Mouse (Mus musculus): ENCODE data around the gene Tmtc2. TPM values are rescaled to one million over a fixed set of nuclear protein-coding genes. Genes with fewer than 3 reads are reported as not detected.

The Tmtc2 gene
- polyA plus RNA-seq, 1 experiment from 2014 or later = 7.8 TPM

DNA sequence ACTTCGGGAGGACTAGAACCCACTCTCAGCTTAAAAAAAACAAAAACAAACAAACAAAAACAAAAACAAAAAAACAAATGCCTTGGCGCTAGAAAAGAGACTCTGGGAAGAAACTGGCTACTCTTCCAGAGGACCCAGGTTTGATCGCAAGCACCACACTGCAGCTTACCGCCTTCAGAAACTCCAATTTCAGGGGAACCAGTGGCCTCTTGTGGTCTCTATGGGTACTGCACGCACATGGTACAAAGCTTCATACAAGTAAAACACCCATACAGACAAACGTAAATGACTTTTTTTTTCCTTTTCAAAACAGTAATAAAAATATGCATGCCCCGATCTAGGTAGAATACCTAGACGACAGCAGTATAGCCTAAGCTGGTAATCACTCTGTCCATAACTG, 201.0 kb downstream of the Tmtc2 start:
- Histone ChIP-seq H3K9ac (ENCODE audit: low read length) (no peak overlapping the region), H3K4me2 (ENCODE audit: low read depth, severe bottlenecking) (no peak overlapping the region), H3K4me1 (ENCODE audit: control insufficient read depth, insufficient read depth, low read length) (no peaks in the 10 kb centered on the region), H3K27me3 (ENCODE audit: control insufficient read depth, insufficient read depth, low read length) (no peaks in the 10 kb centered on the region), H3K27ac (replicated peaks; ENCODE audit: low read depth, low read length) (no peak overlapping the region), H3K36me3 (ENCODE audit: control insufficient read depth, insufficient read depth, low read length) (no peaks in the 10 kb centered on the region), H3K9me3 (ENCODE audit: control insufficient read depth, low read length) (peaks cover 3% of the 10 kb centered on the region; the same call in 1 of the 2 replicates), H3K4me3 (ENCODE audit: low read depth, low read length) (no peak overlapping the region)
- ATAC-seq (ENCODE audit: insufficient number of reproducible peaks, low FRiP score, low TSS enrichment, low read depth) (no peak), DNase-seq (ENCODE audit: low spot score) (no peak)
- WGBS = 93% methylated on average over 8 of the region's 8 CpGs

DNA sequence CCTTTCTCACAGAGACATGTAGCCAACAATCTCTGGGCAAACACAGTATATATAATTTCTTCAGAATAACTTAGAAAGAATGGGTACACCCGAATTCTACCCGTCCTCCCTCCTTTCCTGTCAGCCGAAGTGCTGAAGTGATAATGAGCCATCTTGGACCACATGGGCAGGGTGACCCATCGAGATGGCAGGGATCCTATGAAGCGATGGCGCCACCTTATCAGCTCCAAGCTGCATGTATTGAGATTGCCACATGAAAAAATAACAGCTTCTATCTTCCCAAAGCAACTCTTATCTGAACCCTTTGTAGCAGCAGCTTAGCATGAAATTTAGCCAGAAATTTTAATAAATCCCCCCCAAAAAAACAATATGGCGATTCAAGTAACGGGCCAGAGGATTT, 206.0 kb downstream of the Tmtc2 start:
- Histone ChIP-seq H3K27ac (replicated peaks; ENCODE audit: low read depth, low read length) (no peak overlapping the region), H3K4me3 (ENCODE audit: low read depth, low read length) (no peak overlapping the region), H3K4me1 (ENCODE audit: control insufficient read depth, insufficient read depth, low read length) (no peaks in the 10 kb centered on the region), H3K4me2 (ENCODE audit: low read depth, severe bottlenecking) (no peak overlapping the region), H3K36me3 (ENCODE audit: control insufficient read depth, insufficient read depth, low read length) (no peaks in the 10 kb centered on the region), H3K9me3 (ENCODE audit: control insufficient read depth, low read length) (peaks cover 1% of the 10 kb centered on the region; the same call in 1 of the 2 replicates), H3K9ac (ENCODE audit: low read length) (no peak overlapping the region), H3K27me3 (ENCODE audit: control insufficient read depth, insufficient read depth, low read length) (no peaks in the 10 kb centered on the region)
- no peak for DNase-seq (ENCODE audit: low spot score)
- WGBS = 94% methylated on average over 8 of the region's 8 CpGs
- no peak for ATAC-seq (ENCODE audit: insufficient number of reproducible peaks, low FRiP score, low TSS enrichment, low read depth)

DNA sequence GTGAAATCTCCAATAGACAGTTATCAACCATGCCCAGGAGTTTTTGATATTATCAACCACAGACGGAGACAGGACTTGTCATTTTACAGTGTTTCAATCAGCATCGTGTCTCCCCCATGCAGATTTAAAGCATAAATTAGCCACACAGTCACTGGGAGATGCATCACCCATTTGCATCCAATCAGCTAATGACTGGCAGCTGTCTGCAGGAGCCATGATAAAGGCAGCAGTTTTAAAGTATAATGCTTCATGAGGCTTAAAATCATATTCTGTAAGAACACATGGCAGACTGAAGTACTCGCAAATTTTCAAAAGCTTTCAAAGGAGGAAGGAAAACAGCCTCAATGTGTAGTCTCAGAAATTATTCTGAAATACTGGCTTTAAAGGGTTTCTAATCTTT, 209.8 kb downstream of the Tmtc2 start:
- no peaks in the 10 kb centered on the region for H3K9me3 ChIP-seq (ENCODE audit: control insufficient read depth, low read length)
- H3K4me1 ChIP-seq (ENCODE audit: control insufficient read depth, insufficient read depth, low read length) = no peaks in the 10 kb centered on the region
- DNase-seq (ENCODE audit: low spot score) (no peak), ATAC-seq (ENCODE audit: insufficient number of reproducible peaks, low FRiP score, low TSS enrichment, low read depth) (no peak)
- no peaks in the 10 kb centered on the region for H3K27me3 ChIP-seq (ENCODE audit: control insufficient read depth, insufficient read depth, low read length)
- no peak overlapping the region for H3K4me3 ChIP-seq (ENCODE audit: low read depth, low read length)
- H3K27ac ChIP-seq (replicated peaks; ENCODE audit: low read depth, low read length) = no peak overlapping the region
- H3K36me3 ChIP-seq (ENCODE audit: control insufficient read depth, insufficient read depth, low read length) = no peaks in the 10 kb centered on the region
- H3K4me2 ChIP-seq (ENCODE audit: low read depth, severe bottlenecking) = no peak overlapping the region
- H3K9ac ChIP-seq (ENCODE audit: low read length) = no peak overlapping the region
- 82% methylated on average over 3 of the region's 3 CpGs for WGBS

DNA sequence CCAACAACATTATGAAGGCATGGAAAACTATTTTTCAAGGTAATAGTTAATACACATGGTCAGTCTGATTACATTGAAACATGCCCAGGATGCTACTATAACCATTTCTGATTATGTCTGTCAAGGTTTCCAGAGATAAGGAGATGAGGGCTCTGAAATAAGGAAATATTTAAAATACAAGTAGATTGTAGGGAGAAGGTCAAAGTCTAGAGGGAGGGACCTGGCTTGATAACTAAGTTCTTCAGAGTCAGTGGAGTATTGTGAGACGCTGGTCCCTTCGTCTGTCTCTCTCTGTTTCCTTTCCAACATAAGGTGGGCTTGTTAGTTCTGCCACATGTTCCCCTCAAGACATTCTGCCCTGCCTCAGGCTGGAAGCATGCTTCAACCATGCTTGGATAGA, 223.9 kb downstream of the Tmtc2 start:
- 97% methylated on average over 2 of the region's 2 CpGs for WGBS
- H3K9me3 ChIP-seq (ENCODE audit: control insufficient read depth, low read length) = no peaks in the 10 kb centered on the region
- H3K9ac ChIP-seq (ENCODE audit: low read length) = no peak overlapping the region
- no peak for DNase-seq (ENCODE audit: low spot score)
- no peaks in the 10 kb centered on the region for H3K4me1 ChIP-seq (ENCODE audit: control insufficient read depth, insufficient read depth, low read length)
- no peaks in the 10 kb centered on the region for H3K36me3 ChIP-seq (ENCODE audit: control insufficient read depth, insufficient read depth, low read length)
- no peak overlapping the region for H3K4me3 ChIP-seq (ENCODE audit: low read depth, low read length)
- H3K27me3 ChIP-seq (ENCODE audit: control insufficient read depth, insufficient read depth, low read length) = no peaks in the 10 kb centered on the region
- no peak for ATAC-seq (ENCODE audit: insufficient number of reproducible peaks, low FRiP score, low TSS enrichment, low read depth)
- H3K4me2 ChIP-seq (ENCODE audit: low read depth, severe bottlenecking) = no peak overlapping the region
- no peak overlapping the region for H3K27ac ChIP-seq (replicated peaks; ENCODE audit: low read depth, low read length)

DNA sequence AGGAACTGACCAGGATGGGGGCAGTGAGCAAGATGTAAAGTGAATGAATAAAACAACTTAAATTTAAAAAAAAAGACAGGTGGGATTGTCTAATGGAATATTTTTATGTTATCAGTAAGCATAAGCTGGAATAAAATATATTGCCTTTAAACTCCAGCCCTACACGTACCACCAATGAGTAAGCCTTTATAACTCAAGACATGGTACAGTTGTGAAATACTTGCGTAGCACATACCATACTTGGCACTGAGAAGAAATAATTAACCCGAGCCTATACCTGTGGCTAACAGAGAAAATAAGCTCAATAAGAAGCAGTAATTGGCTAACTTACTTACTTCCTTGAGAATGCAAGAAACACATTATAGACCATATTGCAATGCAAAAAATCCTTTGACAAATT, 228.3 kb downstream of the Tmtc2 start:
- no peak overlapping the region for H3K9ac ChIP-seq (ENCODE audit: low read length)
- H3K4me3 ChIP-seq (ENCODE audit: low read depth, low read length) = no peak overlapping the region
- 93% methylated on average over 3 of the region's 3 CpGs for WGBS
- DNase-seq (ENCODE audit: low spot score) = no peak
- no peaks in the 10 kb centered on the region for H3K9me3 ChIP-seq (ENCODE audit: control insufficient read depth, low read length)
- no peak overlapping the region for H3K4me2 ChIP-seq (ENCODE audit: low read depth, severe bottlenecking)
- H3K27me3 ChIP-seq (ENCODE audit: control insufficient read depth, insufficient read depth, low read length) = no peaks in the 10 kb centered on the region
- no peak for ATAC-seq (ENCODE audit: insufficient number of reproducible peaks, low FRiP score, low TSS enrichment, low read depth)
- no peak overlapping the region for H3K27ac ChIP-seq (replicated peaks; ENCODE audit: low read depth, low read length)
- no peaks in the 10 kb centered on the region for H3K36me3 ChIP-seq (ENCODE audit: control insufficient read depth, insufficient read depth, low read length)
- no peaks in the 10 kb centered on the region for H3K4me1 ChIP-seq (ENCODE audit: control insufficient read depth, insufficient read depth, low read length)

DNA sequence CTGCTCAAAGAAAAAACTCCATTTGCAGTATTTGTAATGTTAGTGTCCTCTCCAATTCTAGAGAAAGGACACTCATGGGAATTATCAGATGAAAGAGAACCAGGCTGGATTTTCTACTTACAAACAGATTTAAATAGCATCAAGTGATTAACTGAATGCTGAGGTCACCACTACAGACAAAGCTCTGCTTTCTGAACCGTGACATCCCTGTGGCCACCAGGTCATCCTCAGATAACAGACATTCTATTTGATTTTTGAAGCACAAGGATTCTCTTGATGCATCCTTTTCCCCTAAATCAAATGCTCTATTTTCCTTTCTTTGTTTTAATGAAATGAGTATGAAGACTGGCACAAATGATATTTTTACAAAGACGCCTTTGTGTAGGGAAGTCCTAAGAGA, 241.4 kb downstream of the Tmtc2 start:
- H3K36me3 ChIP-seq (ENCODE audit: control insufficient read depth, insufficient read depth, low read length) = no peaks in the 10 kb centered on the region
- H3K27me3 ChIP-seq (ENCODE audit: control insufficient read depth, insufficient read depth, low read length) = no peaks in the 10 kb centered on the region
- H3K4me3 ChIP-seq (ENCODE audit: low read depth, low read length) = no peak overlapping the region
- no peak overlapping the region for H3K9ac ChIP-seq (ENCODE audit: low read length)
- H3K27ac ChIP-seq (replicated peaks; ENCODE audit: low read depth, low read length) = no peak overlapping the region
- ATAC-seq (ENCODE audit: insufficient number of reproducible peaks, low FRiP score, low TSS enrichment, low read depth) (no peak), DNase-seq (ENCODE audit: low spot score) (no peak)
- H3K9me3 ChIP-seq (ENCODE audit: control insufficient read depth, low read length) = no peaks in the 10 kb centered on the region
- WGBS = 95% methylated on average over 2 of the region's 2 CpGs
- no peak overlapping the region for H3K4me2 ChIP-seq (ENCODE audit: low read depth, severe bottlenecking)
- H3K4me1 ChIP-seq (ENCODE audit: control insufficient read depth, insufficient read depth, low read length) = no peaks in the 10 kb centered on the region

DNA sequence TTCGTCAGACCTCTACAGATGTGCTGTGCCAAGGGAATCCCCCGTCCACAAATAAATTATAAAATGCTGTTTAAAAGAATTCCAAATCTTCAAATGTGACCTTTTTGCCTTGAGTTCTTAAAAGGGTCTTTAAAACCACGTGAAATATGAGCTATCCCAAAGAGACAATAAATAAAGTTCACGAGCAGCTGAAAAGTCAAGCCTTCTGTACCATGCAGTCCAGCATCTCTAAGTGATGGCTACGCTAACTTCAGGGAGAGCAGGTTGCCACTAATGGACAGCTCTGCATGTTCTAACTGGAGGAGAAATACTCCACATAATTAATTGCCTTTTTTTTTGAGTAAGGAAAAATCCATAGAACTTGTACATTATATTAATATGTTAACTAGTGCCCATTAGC, 243.9 kb downstream of the Tmtc2 start:
- Histone ChIP-seq H3K9ac (ENCODE audit: low read length) (no peak overlapping the region), H3K27me3 (ENCODE audit: control insufficient read depth, insufficient read depth, low read length) (no peaks in the 10 kb centered on the region), H3K4me1 (ENCODE audit: control insufficient read depth, insufficient read depth, low read length) (no peaks in the 10 kb centered on the region), H3K9me3 (ENCODE audit: control insufficient read depth, low read length) (no peaks in the 10 kb centered on the region), H3K36me3 (ENCODE audit: control insufficient read depth, insufficient read depth, low read length) (no peaks in the 10 kb centered on the region), H3K27ac (replicated peaks; ENCODE audit: low read depth, low read length) (no peak overlapping the region), H3K4me2 (ENCODE audit: low read depth, severe bottlenecking) (no peak overlapping the region), H3K4me3 (ENCODE audit: low read depth, low read length) (no peak overlapping the region)
- ATAC-seq (ENCODE audit: insufficient number of reproducible peaks, low FRiP score, low TSS enrichment, low read depth) = peak; percentile 62; the same call in 1 of the 2 replicates
- WGBS = 27% methylated on average over 5 of the region's 5 CpGs
- no peak for DNase-seq (ENCODE audit: low spot score)

DNA sequence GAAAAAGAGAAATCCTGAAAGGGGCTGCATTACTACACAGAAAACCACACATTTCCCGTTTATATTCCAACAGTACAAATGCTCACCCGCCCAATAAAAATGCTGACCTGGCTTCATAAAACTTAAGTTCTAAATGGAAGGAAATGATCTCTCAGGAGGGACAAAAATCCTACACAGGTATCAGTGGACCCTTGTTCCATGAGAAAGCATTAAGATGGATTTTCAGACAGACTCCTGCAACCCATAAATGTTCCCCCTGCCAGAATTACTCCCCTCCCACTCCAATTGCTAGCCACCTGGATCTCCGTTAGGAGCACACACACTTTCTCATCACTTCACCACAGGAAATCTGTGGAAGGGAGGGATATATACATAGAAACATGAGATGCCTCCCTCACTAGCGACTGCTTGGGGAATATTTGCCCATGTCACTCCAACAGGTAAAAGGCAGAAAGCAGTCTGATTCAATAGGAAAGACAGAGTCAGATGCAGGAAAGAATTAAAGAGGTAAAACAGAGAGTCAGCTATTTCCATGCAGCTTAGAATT, 250.5 kb downstream of the Tmtc2 start:
- Histone ChIP-seq H3K36me3 (ENCODE audit: control insufficient read depth, insufficient read depth, low read length) (no peaks in the 10 kb centered on the region), H3K9me3 (ENCODE audit: control insufficient read depth, low read length) (no peaks in the 10 kb centered on the region), H3K27me3 (ENCODE audit: control insufficient read depth, insufficient read depth, low read length) (no peaks in the 10 kb centered on the region), H3K4me2 (ENCODE audit: low read depth, severe bottlenecking) (no peak overlapping the region), H3K27ac (replicated peaks; ENCODE audit: low read depth, low read length) (no peak overlapping the region), H3K9ac (ENCODE audit: low read length) (no peak overlapping the region), H3K4me3 (ENCODE audit: low read depth, low read length) (no peak overlapping the region), H3K4me1 (ENCODE audit: control insufficient read depth, insufficient read depth, low read length) (no peaks in the 10 kb centered on the region)
- 54% methylated on average over 4 of the region's 4 CpGs for WGBS
- DNase-seq (ENCODE audit: low spot score) (no peak), ATAC-seq (ENCODE audit: insufficient number of reproducible peaks, low FRiP score, low TSS enrichment, low read depth) (no peak)
